Mouse (Mus musculus) hindbrain, embryonic 12.5 days (tissue): Measurements from ENCODE around the gene Tnfrsf21. TPM values are rescaled to one million over a fixed set of nuclear protein-coding genes. Genes with fewer than 3 reads are reported as not detected.

Source experiments
- ATAC-seq: fragments of 200-750 bp; cut with Nextera tagmentation; 2 replicates; pipeline ENCODE4 v1.8.0; 2017; ENCODE audit warnings: moderate TSS enrichment; ENCODE audit not compliant: low FRiP score
- H3K27ac ChIP-seq: fragments of 300-500 bp; sonication (generic); 2 replicates; pipeline ENCODE4 v1.5.1; 2016; ENCODE audit warnings: mild to moderate bottlenecking
- H3K27me3 ChIP-seq: fragments of 300-500 bp; sonication (generic); 2 replicates; pipeline ENCODE4 v1.6.1; 2016; ENCODE audit warnings: mild to moderate bottlenecking
- H3K36me3 ChIP-seq: fragments of 300-500 bp; sonication (generic); 2 replicates; pipeline ENCODE4 v1.6.1; 2016; ENCODE audit warnings: mild to moderate bottlenecking
- H3K4me1 ChIP-seq: fragments of 300-500 bp; sonication (generic); 2 replicates; pipeline ENCODE4 v1.6.1; 2016
- H3K4me2 ChIP-seq: fragments of 300-500 bp; sonication (generic); replicated peaks from 2 replicates; pipeline ENCODE4 v1.6.1; 2016; ENCODE audit warnings: mild to moderate bottlenecking
- H3K4me3 ChIP-seq: fragments of 300-500 bp; sonication (generic); 2 replicates; pipeline ENCODE4 v1.5.1; 2016; ENCODE audit warnings: mild to moderate bottlenecking
- H3K9ac ChIP-seq: fragments of 300-500 bp; sonication (generic); 2 replicates; pipeline ENCODE4 v1.6.1; 2016; ENCODE audit warnings: mild to moderate bottlenecking, moderate library complexity
- H3K9me3 ChIP-seq: fragments of 300-500 bp; sonication (generic); replicated peaks from 2 replicates; pipeline ENCODE4 v1.6.1; 2016; ENCODE audit warnings: mild to moderate bottlenecking
- WGBS: fragments of 180-500 bp; shearing (Covaris S2); methylation state at CpG from one replicate; pipeline ENCODE4 v1.1.7; 2016; 5-methylcytosine and 5-hydroxymethylcytosine counted together
- polyA plus RNA-seq: library from polyadenylated mRNA; unstranded; fragments of >200 nt; fragmentation: Nextera tagmentation; extraction: Ambion mirVana; gene quantifications from 2 replicates; pipeline ENCODE4 v1.2.1, GENCODE M21; 2016

Tnfrsf21 gene
- polyA plus RNA-seq, 1 experiment from 2014 or later: 44.9 TPM

DNA sequence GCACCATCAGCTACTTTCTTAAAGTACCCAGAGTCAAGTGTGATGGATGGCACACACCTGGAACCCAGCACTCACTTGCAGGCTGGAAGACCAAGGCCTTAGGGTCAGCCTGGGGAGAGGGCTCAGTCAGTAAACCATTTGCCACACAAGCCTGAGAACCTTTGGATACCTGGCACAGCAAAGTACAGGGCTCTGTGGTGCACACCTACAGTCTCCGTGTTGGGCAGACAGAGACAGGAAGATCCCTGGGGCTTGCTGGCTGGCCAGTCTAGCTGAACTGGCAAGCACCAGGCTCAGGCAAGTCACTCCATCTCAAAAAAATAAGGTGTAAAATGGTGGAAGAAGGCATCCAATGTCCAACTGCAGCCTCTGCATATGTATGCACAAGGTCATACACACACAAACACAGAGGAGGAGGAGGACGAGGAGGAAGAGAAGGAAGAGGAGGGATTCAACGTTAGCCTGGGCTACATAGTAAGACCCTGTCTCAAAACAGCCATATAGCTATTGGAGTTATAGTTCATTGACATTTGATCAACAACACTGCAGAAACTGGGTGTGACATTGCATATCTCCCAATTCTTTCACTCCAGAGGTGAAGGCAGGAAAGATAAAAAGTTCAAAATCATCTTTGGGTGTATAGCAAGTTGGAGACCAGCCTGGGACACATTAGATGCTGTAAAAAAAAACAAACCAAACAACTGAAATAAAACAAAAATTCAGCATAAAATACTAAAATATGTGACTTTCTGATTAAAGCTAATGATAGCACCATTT lies 74.8 kb downstream of the Tnfrsf21 start:
- Histone ChIP-seq H3K36me3 (peaks cover 27% of the 10 kb centered on the region), H3K9ac (no peak overlapping the region), H3K4me2 (no peak overlapping the region), H3K27me3 (no peaks in the 10 kb centered on the region), H3K4me1 (no peaks in the 10 kb centered on the region), H3K27ac (no peak overlapping the region), H3K9me3 (no peaks in the 10 kb centered on the region), H3K4me3 (no peak overlapping the region)
- no peak for ATAC-seq
- 83% methylated on average over 3 of the region's 3 CpGs for WGBS

DNA sequence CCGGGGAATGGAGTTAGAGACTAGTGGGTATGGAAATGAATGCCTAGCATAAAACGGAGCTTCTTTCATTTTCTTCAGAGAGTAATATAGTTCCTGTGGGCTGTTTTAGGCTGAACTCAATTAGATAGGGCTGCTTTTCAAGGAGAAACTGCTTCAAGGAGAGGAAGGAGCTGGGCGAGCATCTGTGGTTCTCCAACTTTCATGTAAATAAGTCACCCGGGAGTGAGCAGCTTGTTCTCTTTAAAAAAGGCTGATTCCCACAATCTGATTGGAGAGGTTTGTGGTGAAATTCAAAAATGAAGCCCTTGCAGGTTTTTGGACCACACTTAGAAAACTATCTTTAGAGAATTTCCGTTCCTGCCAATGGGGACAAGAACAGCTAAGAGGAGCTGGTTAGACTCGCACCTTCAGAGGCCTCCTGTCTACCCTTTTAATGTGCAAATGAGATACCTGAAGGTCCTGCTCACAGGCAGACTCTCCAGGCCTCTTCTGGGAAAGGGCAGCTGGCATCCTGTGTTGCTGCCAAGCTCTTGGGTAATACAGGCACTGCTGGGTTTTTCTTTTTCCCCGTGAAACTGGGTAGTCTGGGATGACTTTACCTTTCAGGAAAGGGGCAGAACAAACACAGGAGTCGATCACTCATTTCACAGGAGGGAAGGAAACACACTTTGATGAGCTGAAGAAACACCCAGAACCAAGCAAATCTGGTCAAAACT lies 76.1 kb downstream of the Tnfrsf21 start:
- no peak overlapping the region for H3K9ac ChIP-seq
- H3K27ac ChIP-seq: no peak overlapping the region
- no peaks in the 10 kb centered on the region for H3K27me3 ChIP-seq
- H3K4me2 ChIP-seq: no peak overlapping the region
- no peak overlapping the region for H3K4me3 ChIP-seq
- no peak for ATAC-seq
- WGBS: 50% methylated on average over 8 of the region's 8 CpGs
- peaks cover 20% of the 10 kb centered on the region for H3K36me3 ChIP-seq
- no peaks in the 10 kb centered on the region for H3K4me1 ChIP-seq
- H3K9me3 ChIP-seq: no peaks in the 10 kb centered on the region

DNA sequence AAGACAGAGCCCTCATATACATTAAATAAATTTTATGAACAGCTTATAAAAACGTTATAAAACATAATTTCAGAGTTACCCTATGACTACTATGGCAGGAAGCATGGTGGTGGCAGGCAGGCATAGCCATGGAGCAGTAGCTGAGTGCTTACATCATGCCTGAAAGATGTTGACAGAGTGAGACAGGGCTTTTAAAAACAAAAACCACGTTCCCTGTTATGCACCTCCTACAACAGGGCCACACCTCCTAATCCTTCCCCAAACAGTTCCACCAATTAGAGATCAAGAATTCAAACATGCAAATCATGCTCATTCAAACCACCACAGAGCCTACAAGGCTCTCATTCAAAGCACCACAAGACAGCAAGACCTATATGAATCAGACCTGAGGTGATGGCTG lies 77.9 kb downstream of the Tnfrsf21 start:
- WGBS: 26% methylated on average over 2 of the region's 2 CpGs
- Histone ChIP-seq H3K4me1 (no peaks in the 10 kb centered on the region), H3K4me2 (no peak overlapping the region), H3K9me3 (no peaks in the 10 kb centered on the region), H3K27ac (no peak overlapping the region), H3K9ac (no peak overlapping the region), H3K36me3 (peaks cover 3% of the 10 kb centered on the region; the same call in 1 of the 2 replicates), H3K27me3 (no peaks in the 10 kb centered on the region), H3K4me3 (no peak overlapping the region)
- no peak for ATAC-seq

DNA sequence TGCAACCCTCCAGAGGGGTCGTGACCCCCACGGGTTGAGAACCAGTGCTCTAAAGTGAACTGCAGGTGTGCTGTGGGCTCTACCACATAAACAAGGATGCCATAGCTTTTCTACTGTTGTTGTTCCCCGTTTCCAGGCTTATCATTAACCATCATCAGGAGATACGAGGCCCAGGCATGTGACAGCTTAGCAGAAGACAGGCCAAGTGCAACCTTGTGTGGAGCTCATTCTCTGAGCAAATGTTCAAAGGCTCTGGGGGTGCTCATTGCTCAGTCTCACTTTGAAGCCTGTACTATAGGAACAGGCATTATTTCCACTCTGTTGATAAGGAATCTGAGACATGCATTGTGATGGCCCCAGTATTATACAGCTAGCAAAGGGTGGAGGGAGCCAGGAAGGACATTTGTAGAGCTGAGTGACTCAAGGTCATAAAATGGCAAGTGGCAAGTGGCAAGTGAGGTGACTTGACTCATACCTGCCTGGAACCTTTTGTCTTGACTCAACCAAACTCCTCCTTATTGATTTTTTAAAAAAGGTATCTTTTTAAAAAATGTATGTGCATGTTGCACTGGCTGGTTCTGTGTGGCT lies 80.8 kb downstream of the Tnfrsf21 start:
- H3K9me3 ChIP-seq: no peaks in the 10 kb centered on the region
- no peaks in the 10 kb centered on the region for H3K4me1 ChIP-seq
- no peak overlapping the region for H3K27ac ChIP-seq
- H3K9ac ChIP-seq: no peak overlapping the region
- 79% methylated on average over 4 of the region's 4 CpGs for WGBS
- no peaks in the 10 kb centered on the region for H3K27me3 ChIP-seq
- H3K4me3 ChIP-seq: no peak overlapping the region
- no peak for ATAC-seq
- no peak overlapping the region for H3K4me2 ChIP-seq
- no peaks in the 10 kb centered on the region for H3K36me3 ChIP-seq

DNA sequence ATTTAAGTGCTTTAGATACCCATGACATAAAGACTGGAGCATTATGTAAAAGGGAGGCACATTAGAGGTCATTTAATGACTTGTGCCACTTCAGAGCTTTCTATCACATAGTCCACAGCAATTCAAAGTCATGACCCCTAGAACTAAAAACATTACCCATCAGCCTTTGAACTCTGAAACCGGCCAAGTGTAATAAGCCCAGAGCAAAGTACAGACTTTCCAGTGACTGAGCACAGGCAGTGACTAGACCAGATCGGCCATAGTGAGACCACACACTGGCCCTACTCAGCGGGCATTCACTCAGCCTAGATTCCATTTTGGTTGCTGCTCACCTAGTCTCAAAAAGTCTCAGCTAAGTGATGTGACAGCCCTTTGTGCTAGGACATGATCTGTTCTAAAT lies 89.8 kb downstream of the Tnfrsf21 start:
- no peak for ATAC-seq
- Histone ChIP-seq H3K27ac (no peak overlapping the region), H3K27me3 (no peaks in the 10 kb centered on the region), H3K9me3 (no peaks in the 10 kb centered on the region), H3K9ac (no peak overlapping the region), H3K4me3 (no peak overlapping the region), H3K4me2 (no peak overlapping the region), H3K36me3 (no peaks in the 10 kb centered on the region), H3K4me1 (no peaks in the 10 kb centered on the region)
- 74% methylated on average over 3 of the region's 3 CpGs for WGBS

DNA sequence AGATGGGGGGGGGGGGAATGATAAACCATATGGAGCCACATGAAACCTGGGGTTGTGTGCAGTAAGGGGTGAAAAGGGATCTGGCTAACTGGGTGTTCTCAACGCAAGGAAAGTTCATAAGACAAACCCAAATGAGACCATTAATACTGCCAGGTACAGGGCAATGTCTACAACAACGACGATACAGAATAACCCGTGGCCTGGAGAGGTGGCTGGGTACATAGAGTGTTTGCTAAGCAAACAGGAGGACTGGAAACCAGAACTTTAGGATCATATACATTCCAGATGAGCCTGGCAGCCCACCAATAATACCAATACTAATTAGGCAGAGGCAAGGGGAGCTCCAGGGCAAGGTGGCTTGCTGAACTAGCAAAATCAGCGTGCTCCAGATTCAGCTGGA lies 91.0 kb downstream of the Tnfrsf21 start:
- Histone ChIP-seq H3K9ac (no peak overlapping the region), H3K27me3 (no peaks in the 10 kb centered on the region), H3K4me1 (no peaks in the 10 kb centered on the region), H3K4me2 (no peak overlapping the region), H3K9me3 (no peaks in the 10 kb centered on the region), H3K27ac (no peak overlapping the region), H3K4me3 (no peak overlapping the region), H3K36me3 (no peaks in the 10 kb centered on the region)
- ATAC-seq: no peak
- WGBS: 90% methylated on average over 5 of the region's 5 CpGs

DNA sequence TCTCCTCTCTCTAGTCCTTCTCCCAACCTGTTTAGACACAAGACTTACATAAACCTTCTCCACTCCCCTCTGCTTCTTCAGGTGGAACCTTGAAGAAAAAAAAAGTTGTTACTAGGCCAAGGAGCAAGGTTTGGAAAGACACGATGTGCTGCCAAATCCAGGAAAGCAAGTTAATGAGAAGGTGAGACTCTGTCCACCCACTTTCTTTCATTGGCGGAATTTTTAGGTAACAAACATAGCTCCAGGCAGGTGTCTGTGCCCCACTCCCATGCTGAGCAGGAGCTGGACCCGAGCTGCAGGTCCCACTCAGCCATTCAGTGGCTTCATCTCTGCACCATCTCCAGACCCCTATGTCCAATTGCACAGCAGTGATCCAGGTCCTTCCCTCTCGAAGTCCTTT lies 93.1 kb downstream of the Tnfrsf21 start:
- WGBS: 87% methylated on average over 4 of the region's 4 CpGs
- Histone ChIP-seq H3K4me3 (no peak overlapping the region), H3K9ac (no peak overlapping the region), H3K36me3 (no peaks in the 10 kb centered on the region), H3K4me1 (no peaks in the 10 kb centered on the region; the same call in 1 of the 2 replicates), H3K27me3 (no peaks in the 10 kb centered on the region), H3K4me2 (no peak overlapping the region), H3K9me3 (no peaks in the 10 kb centered on the region), H3K27ac (no peak overlapping the region)
- ATAC-seq: no peak

DNA sequence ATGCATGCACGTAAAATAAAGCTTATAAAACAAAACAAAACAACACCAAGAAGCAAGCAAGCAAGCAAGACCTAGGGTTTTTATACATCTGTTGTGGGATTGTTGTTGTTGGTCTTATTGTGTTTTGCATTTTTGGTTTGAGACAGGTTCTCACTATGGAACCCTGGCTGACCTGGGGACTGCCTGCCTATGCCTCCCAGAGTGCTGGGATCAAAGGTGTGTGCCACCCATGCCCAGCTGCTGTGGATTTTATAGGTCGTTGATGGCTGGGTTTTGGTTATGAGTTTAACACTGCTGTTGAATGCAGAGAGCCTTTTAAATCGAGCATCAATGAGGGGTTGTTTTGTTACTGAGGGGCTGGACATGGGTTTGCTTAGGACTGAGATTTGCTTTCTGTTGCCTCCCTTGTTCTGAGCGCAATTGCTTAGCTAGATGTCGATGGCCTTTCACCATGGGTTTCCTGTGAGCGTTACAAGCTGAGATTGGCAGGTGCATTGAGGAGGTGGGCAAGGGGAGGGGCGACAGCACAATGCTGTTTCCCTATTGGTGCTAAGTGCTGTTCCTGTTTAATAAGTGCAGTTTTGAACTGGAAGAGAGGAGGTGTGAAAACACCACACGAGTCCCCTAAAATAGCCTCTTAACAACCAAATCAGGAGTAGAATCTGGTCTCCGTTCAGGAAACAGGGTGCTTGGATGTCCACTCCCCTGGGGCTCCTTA lies 94.0 kb downstream of the Tnfrsf21 start:
- H3K9me3 ChIP-seq: no peaks in the 10 kb centered on the region
- H3K27me3 ChIP-seq: no peaks in the 10 kb centered on the region
- no peak overlapping the region for H3K4me3 ChIP-seq
- H3K27ac ChIP-seq: no peak overlapping the region
- no peaks in the 10 kb centered on the region; the same call in 1 of the 2 replicates for H3K4me1 ChIP-seq
- no peak overlapping the region for H3K9ac ChIP-seq
- ATAC-seq: no peak
- 81% methylated on average over 9 of the region's 9 CpGs for WGBS
- no peaks in the 10 kb centered on the region for H3K36me3 ChIP-seq
- no peak overlapping the region for H3K4me2 ChIP-seq

DNA sequence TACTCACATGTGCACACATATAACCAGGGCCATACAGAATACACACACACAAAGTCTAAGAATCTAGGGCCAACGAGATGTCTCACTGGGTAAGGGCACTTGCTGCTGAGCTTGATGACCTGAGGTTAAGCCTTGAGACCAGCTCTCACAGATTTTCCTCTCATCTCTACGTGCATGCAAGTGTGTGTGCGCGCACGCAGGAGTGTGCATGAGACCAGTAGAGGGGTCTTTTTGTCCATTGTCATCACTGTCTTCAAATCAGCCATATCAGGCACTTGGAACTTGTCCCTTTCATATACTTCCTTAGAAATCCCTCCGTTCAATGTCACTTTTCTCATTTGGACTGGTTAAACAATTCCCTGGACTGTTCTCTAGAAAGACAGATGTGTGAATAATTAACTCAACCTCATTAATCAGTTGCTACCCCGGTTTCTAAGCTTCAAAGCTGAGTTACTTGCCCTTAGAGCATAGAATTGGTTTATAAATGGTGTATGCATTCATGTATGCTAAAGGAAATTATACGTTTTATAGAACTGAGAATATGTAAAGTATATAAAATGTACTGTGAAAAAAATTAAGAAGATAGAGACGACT lies 97.1 kb downstream of the Tnfrsf21 start:
- Histone ChIP-seq H3K9me3 (no peaks in the 10 kb centered on the region), H3K27ac (no peak overlapping the region), H3K27me3 (no peaks in the 10 kb centered on the region), H3K9ac (no peak overlapping the region), H3K4me2 (no peak overlapping the region), H3K4me1 (no peaks in the 10 kb centered on the region; the same call in 1 of the 2 replicates), H3K4me3 (no peak overlapping the region), H3K36me3 (no peaks in the 10 kb centered on the region)
- WGBS: 57% methylated on average over 9 of the region's 9 CpGs
- ATAC-seq: no peak; the same call in 1 of the 2 replicates

DNA sequence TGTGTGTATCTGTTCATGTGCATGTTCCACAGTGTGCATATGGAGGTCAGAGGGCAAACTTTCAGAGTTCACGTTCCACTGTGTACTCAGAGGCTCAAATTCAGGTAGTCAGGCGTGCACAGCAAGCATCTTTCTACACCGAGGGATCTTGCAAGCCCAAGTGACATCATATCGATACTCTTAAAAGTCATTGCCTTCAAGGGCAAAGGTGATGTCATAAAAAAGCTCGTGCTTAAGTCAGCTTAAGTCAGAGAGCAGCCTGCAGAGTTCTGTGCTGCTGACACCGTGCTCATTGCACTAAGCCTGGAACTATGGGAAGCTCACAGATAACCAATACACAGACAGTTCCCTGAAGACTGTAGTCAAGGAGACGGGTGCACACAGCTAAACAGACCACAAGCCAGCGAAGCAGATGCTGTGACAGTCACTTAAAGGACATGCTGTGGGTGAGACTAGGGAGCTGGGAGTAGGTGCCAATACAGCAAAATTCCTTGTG lies 97.8 kb downstream of the Tnfrsf21 start:
- Histone ChIP-seq H3K4me3 (no peak overlapping the region), H3K9me3 (no peaks in the 10 kb centered on the region), H3K36me3 (no peaks in the 10 kb centered on the region), H3K27ac (no peak overlapping the region), H3K4me1 (no peaks in the 10 kb centered on the region; the same call in 1 of the 2 replicates), H3K9ac (no peak overlapping the region), H3K4me2 (no peak overlapping the region), H3K27me3 (no peaks in the 10 kb centered on the region)
- 73% methylated on average over 8 of the region's 8 CpGs for WGBS
- ATAC-seq: no peak; the same call in 1 of the 2 replicates

DNA sequence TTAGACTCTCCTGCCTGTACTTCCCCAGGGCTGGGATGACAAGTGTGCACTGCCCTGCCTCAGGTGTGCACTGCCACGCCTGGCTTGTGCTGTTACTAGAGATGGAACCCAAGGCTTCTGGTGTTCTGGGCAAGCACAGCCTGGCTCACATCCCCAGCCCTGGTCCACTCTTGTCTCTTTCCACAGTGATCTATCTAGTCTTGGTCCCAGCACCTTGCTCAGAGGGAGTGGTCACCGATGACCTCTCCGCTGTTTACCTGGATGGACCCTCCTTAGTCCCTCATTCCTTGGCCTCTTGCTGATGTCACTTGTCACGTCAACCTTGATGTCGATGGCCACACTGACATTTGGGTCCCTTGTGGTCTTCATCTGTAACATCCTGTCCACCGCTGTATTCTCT lies 98.6 kb downstream of the Tnfrsf21 start:
- no peaks in the 10 kb centered on the region for H3K9me3 ChIP-seq
- H3K4me2 ChIP-seq: no peak overlapping the region
- H3K27ac ChIP-seq: no peak overlapping the region
- H3K4me1 ChIP-seq: no peaks in the 10 kb centered on the region; the same call in 1 of the 2 replicates
- WGBS: 95% methylated on average over 6 of the region's 6 CpGs
- H3K9ac ChIP-seq: no peak overlapping the region
- 0 out of 2 replicates have a peak, but pooled peaks have one; percentile 26 for ATAC-seq
- H3K4me3 ChIP-seq: no peak overlapping the region
- H3K27me3 ChIP-seq: no peaks in the 10 kb centered on the region
- H3K36me3 ChIP-seq: no peaks in the 10 kb centered on the region
